Mouse (Mus musculus) lung, embryonic 14.5 days (tissue): ENCODE measurements at regions not wholly inside any gene's neighbourhood (a gene's known extent, or its start where the extent isn't known, plus 50 kb on each side); places are given as distances from the start of the nearest gene placed in this dataset.

Experiments used
- ATAC-seq: fragments of 200-750 bp; cut with Nextera tagmentation; 2 replicates; pipeline ENCODE4 v1.8.0; 2017; ENCODE audit warnings: mild to moderate bottlenecking, moderate TSS enrichment, moderate library complexity; ENCODE audit not compliant: insufficient read depth
- DNase-seq: peaks from one replicate; pipeline ENCODE4 v3.0.0-alpha.2; 2015
- H3K27ac ChIP-seq: fragments of 300-500 bp; sonication (generic); 2 replicates; pipeline ENCODE4 v1.5.1; 2014; ENCODE audit warnings: low read depth, mild to moderate bottlenecking, moderate library complexity
- H3K27me3 ChIP-seq: fragments of 300-500 bp; sonication (generic); 2 replicates; pipeline ENCODE4 v1.6.1; 2014; ENCODE audit warnings: low read length, control low read depth; ENCODE audit not compliant: insufficient read depth
- H3K36me3 ChIP-seq: fragments of 300-500 bp; sonication (generic); 2 replicates; pipeline ENCODE4 v1.6.1; 2014; ENCODE audit warnings: control low read depth; ENCODE audit not compliant: insufficient read depth
- H3K4me1 ChIP-seq: fragments of 300-500 bp; sonication (generic); 2 replicates; pipeline ENCODE4 v1.6.1; 2014; ENCODE audit warnings: antibody characterized with exemption, control low read depth; ENCODE audit not compliant: insufficient read depth
- H3K4me2 ChIP-seq: fragments of 300-500 bp; sonication (generic); 2 replicates; pipeline ENCODE4 v1.6.1; 2014; ENCODE audit warnings: mild to moderate bottlenecking
- H3K4me3 ChIP-seq: fragments of 300-500 bp; sonication (generic); 2 replicates; pipeline ENCODE4 v1.5.1; 2014; ENCODE audit warnings: low read depth, low read length
- H3K9ac ChIP-seq: fragments of 300-500 bp; sonication (generic); 2 replicates; pipeline ENCODE4 v1.6.1; 2014
- H3K9me3 ChIP-seq: fragments of 300-500 bp; sonication (generic); 2 replicates; pipeline ENCODE4 v1.6.1; 2016; ENCODE audit warnings: low read depth, low read length, control low read depth
- CTCF ChIP-seq: IDR thresholded peaks from 2 replicates; pipeline ENCODE4 v1.5.1; 2016; ENCODE audit warnings: antibody characterized with exemption, low read depth
- WGBS: fragments of 180-500 bp; shearing (Covaris S2); extraction: QIAGEN DNeasy Blood & Tissue Kit; methylation state at CpG from one replicate; pipeline ENCODE4 v1.1.7; 2014; 5-methylcytosine and 5-hydroxymethylcytosine counted together

- Histone ChIP-seq H3K9ac (no peak overlapping the region), H3K4me2 (no peak overlapping the region), H3K4me1 (no peaks in the 10 kb centered on the region), H3K27ac (no peak overlapping the region), H3K9me3 (no peaks in the 10 kb centered on the region), H3K36me3 (no peaks in the 10 kb centered on the region), H3K27me3 (no peaks in the 10 kb centered on the region), H3K4me3 (no peak overlapping the region)
- ATAC-seq (no peak), DNase-seq (no peak)
- WGBS = 68% methylated on average over 11 of the region's 11 CpGs
- TF ChIP-seq CTCF = no peak
Measured at GRCm38 (mm10) chr1:121795024-121795786, 227.4 kb upstream of the Ddx18 start.

- Histone ChIP-seq H3K4me2 (no peak overlapping the region), H3K4me1 (no peaks in the 10 kb centered on the region), H3K4me3 (no peak overlapping the region), H3K36me3 (no peaks in the 10 kb centered on the region), H3K27ac (no peak overlapping the region), H3K9me3 (no peaks in the 10 kb centered on the region), H3K27me3 (no peaks in the 10 kb centered on the region), H3K9ac (no peak overlapping the region)
- TF ChIP-seq CTCF = no peak
- DNase-seq (no peak), ATAC-seq (no peak)
- 41% methylated on average over 3 of the region's 3 CpGs for WGBS
Measured at GRCm38 (mm10) chr1:121785631-121786030, 217.8 kb upstream of the Ddx18 start.

- Histone ChIP-seq H3K9me3 (no peaks in the 10 kb centered on the region), H3K4me3 (no peak overlapping the region), H3K4me1 (no peaks in the 10 kb centered on the region), H3K36me3 (no peaks in the 10 kb centered on the region), H3K27me3 (no peaks in the 10 kb centered on the region), H3K27ac (no peak overlapping the region), H3K4me2 (no peak overlapping the region), H3K9ac (no peak overlapping the region)
- DNase-seq (no peak), ATAC-seq (no peak)
- no peak for TF ChIP-seq CTCF
- WGBS = 91% methylated on average over 2 of the region's 2 CpGs
Measured at GRCm38 (mm10) chr1:121773988-121774387, 206.2 kb upstream of the Ddx18 start.

DNA sequence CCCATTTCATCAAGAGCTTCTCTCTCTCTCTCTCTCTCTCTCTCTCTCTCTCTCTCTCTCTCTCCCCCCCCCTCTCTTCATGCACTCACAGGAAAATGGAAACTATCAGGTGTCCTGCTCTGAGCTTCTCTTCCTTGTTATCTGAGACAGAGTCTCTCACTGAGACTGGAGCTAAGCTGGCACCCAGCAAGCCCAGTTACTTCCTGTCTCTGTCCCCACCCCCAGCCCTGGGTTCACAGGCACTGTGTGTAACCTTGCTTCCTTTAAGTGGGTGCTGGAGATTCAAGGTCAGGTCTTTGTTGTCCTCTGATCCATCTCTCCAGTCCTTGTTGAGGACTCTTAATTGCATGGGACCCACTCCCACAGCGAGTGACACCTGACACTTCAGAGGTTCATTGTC lies 203.7 kb upstream of the Ddx18 start:
- ATAC-seq (no peak), DNase-seq (no peak)
- no peak overlapping the region for H3K9ac ChIP-seq
- H3K36me3 ChIP-seq = no peaks in the 10 kb centered on the region
- H3K9me3 ChIP-seq = no peaks in the 10 kb centered on the region
- no peaks in the 10 kb centered on the region for H3K27me3 ChIP-seq
- H3K4me3 ChIP-seq = no peak overlapping the region
- 72% methylated on average over 1 of the region's 1 CpGs for WGBS
- H3K4me1 ChIP-seq = no peaks in the 10 kb centered on the region
- H3K27ac ChIP-seq = no peak overlapping the region
- no peak overlapping the region for H3K4me2 ChIP-seq
- TF ChIP-seq CTCF = no peak

DNA sequence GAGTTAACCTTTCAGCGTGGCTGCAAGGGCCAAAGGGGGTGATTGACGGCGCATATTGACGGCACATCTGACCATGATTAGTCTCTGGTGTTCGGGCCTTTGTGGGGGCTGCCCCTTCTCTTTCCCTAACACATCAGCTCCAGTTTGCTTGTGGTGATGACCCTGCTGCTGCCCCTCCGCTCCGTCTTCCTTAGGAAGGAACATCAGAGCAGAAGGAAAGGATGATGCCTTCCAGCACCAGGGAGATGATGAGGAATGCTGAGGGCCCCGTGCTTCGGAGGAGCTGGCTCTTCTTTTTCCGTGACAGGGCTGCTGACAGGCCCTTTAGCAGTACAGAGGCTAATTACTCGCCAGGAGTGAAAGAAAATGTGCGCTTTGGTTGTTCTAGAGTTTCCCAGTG lies 203.1 kb upstream of the Ddx18 start:
- no peak for DNase-seq
- TF ChIP-seq CTCF = no peak
- H3K36me3 ChIP-seq = no peaks in the 10 kb centered on the region

GRCm38 (mm10) chr1:121760086-121760485 lies 192.3 kb upstream of the Ddx18 start:
- H3K27me3 ChIP-seq = no peaks in the 10 kb centered on the region
- TF ChIP-seq CTCF = no peak
- H3K4me3 ChIP-seq = no peak overlapping the region
- 74% methylated on average over 3 of the region's 3 CpGs for WGBS
- H3K4me1 ChIP-seq = no peaks in the 10 kb centered on the region
- no peak overlapping the region for H3K4me2 ChIP-seq
- H3K9me3 ChIP-seq = no peaks in the 10 kb centered on the region
- no peak overlapping the region for H3K27ac ChIP-seq
- DNase-seq = no peak
- no peaks in the 10 kb centered on the region for H3K36me3 ChIP-seq
- no peak for ATAC-seq
- H3K9ac ChIP-seq = no peak overlapping the region

More for the DNA sequence above, 203.1 kb upstream of the Ddx18 start:
- Histone ChIP-seq H3K4me1 (no peaks in the 10 kb centered on the region), H3K9me3 (no peaks in the 10 kb centered on the region), H3K27ac (no peak overlapping the region), H3K9ac (no peak overlapping the region), H3K4me3 (no peak overlapping the region), H3K27me3 (no peaks in the 10 kb centered on the region), H3K4me2 (no peak overlapping the region)
- WGBS = 45% methylated on average over 12 of the region's 12 CpGs
- ATAC-seq = no peak

- TF ChIP-seq CTCF = no peak
- 86% methylated on average over 1 of the region's 1 CpGs for WGBS
- H3K9ac ChIP-seq = no peak overlapping the region
- no peaks in the 10 kb centered on the region for H3K36me3 ChIP-seq
- no peaks in the 10 kb centered on the region for H3K9me3 ChIP-seq
- H3K27ac ChIP-seq = no peak overlapping the region
- H3K27me3 ChIP-seq = no peaks in the 10 kb centered on the region
- no peaks in the 10 kb centered on the region for H3K4me1 ChIP-seq
- H3K4me3 ChIP-seq = no peak overlapping the region
- DNase-seq (no peak), ATAC-seq (no peak)
- no peak overlapping the region for H3K4me2 ChIP-seq
Measured at GRCm38 (mm10) chr1:121745181-121745580, 177.4 kb upstream of the Ddx18 start.
